Mouse (Mus musculus): ENCODE data around the gene Ythdc1. TPM values are rescaled to one million over a fixed set of nuclear protein-coding genes. Genes with fewer than 3 reads are reported as not detected.
A peak's percentile ranks its signal among the peaks of the same experiment; 100 is the strongest.

Ythdc1 gene
- polyA plus RNA-seq (2014; fragmentation: Nextera tagmentation; extraction: Ambion mirVana), result 53.3 and 57.5 TPM in 2 replicates

- H3K27ac ChIP-seq (replicated peaks; ENCODE audit: low read depth, low read length), result peak within 1 kb of the TSS; percentile 96
- DNase-seq (ENCODE audit: low spot score), result peak; percentile 95
- no peaks in the 10 kb centered on the region for H3K27me3 ChIP-seq (ENCODE audit: control insufficient read depth, insufficient read depth, low read length)
- peak within 1 kb of the TSS; percentile 98 for H3K9ac ChIP-seq (replicated peaks; ENCODE audit: low read length)
- H3K9me3 ChIP-seq (replicated peaks; ENCODE audit: control insufficient read depth, low read length), result no peaks in the 10 kb centered on the region
- peak within 1 kb of the TSS; percentile 90 for H3K4me3 ChIP-seq (ENCODE audit: low read depth, low read length)
- WGBS, result under 1% methylated on average over 99 of the region's 111 CpGs
- peak; percentile 99 for ATAC-seq (replicated peaks; ENCODE audit: insufficient number of reproducible peaks, low FRiP score, low TSS enrichment, low read depth)
- H3K4me2 ChIP-seq (ENCODE audit: low read depth, low read length), result peak within 1 kb of the TSS; percentile 50
- no peaks in the 10 kb centered on the region for H3K36me3 ChIP-seq (replicated peaks; ENCODE audit: control insufficient read depth, insufficient read depth, low read depth, low read length)
- H3K4me1 ChIP-seq (ENCODE audit: control insufficient read depth, insufficient read depth, low read length), result no peaks in the 10 kb centered on the region
These were observed at the start of gene Ythdc1 for GRCm38 (mm10) chr5:86803962-86804940. Gene Ythdc1, plus strand, starts transcription at chr5:86804221.

- no peaks in the 10 kb centered on the region for H3K27me3 ChIP-seq (ENCODE audit: control insufficient read depth, insufficient read depth, low read length)
- ATAC-seq (replicated peaks; ENCODE audit: insufficient number of reproducible peaks, low FRiP score, low TSS enrichment, low read depth) (no peak), DNase-seq (ENCODE audit: low spot score) (no peak)
- 60% methylated on average over 3 of the region's 3 CpGs for WGBS
- no peaks in the 10 kb centered on the region for H3K36me3 ChIP-seq (replicated peaks; ENCODE audit: control insufficient read depth, insufficient read depth, low read depth, low read length)
- no peaks in the 10 kb centered on the region for H3K4me1 ChIP-seq (ENCODE audit: control insufficient read depth, insufficient read depth, low read length)
- no peak overlapping the region for H3K4me3 ChIP-seq (ENCODE audit: low read depth, low read length)
- no peak overlapping the region for H3K27ac ChIP-seq (replicated peaks; ENCODE audit: low read depth, low read length)
- no peak overlapping the region for H3K9ac ChIP-seq (replicated peaks; ENCODE audit: low read length)
- no peaks in the 10 kb centered on the region for H3K9me3 ChIP-seq (replicated peaks; ENCODE audit: control insufficient read depth, low read length)
- no peak overlapping the region for H3K4me2 ChIP-seq (ENCODE audit: low read depth, low read length)
These were observed 34.9 kb upstream of the Ythdc1 start for GRCm38 (mm10) chr5:86769015-86769658.

GRCm38 (mm10) chr5:86771010-86771409, 33.0 kb upstream of the Ythdc1 start:
- no peak overlapping the region for H3K4me2 ChIP-seq (ENCODE audit: low read depth, low read length)
- H3K4me1 ChIP-seq (ENCODE audit: control insufficient read depth, insufficient read depth, low read length), result no peaks in the 10 kb centered on the region
- no peak overlapping the region for H3K9ac ChIP-seq (replicated peaks; ENCODE audit: low read length)
- H3K27me3 ChIP-seq (ENCODE audit: control insufficient read depth, insufficient read depth, low read length), result no peaks in the 10 kb centered on the region
- no peak overlapping the region for H3K4me3 ChIP-seq (ENCODE audit: low read depth, low read length)
- H3K27ac ChIP-seq (replicated peaks; ENCODE audit: low read depth, low read length), result no peak overlapping the region
- DNase-seq (ENCODE audit: low spot score), result no peak
- H3K36me3 ChIP-seq (replicated peaks; ENCODE audit: control insufficient read depth, insufficient read depth, low read depth, low read length), result no peaks in the 10 kb centered on the region
- H3K9me3 ChIP-seq (replicated peaks; ENCODE audit: control insufficient read depth, low read length), result no peaks in the 10 kb centered on the region
- no peak for ATAC-seq (replicated peaks; ENCODE audit: insufficient number of reproducible peaks, low FRiP score, low TSS enrichment, low read depth)

GRCm38 (mm10) chr5:86776941-86777340, 27.1 kb upstream of the Ythdc1 start:
- ATAC-seq (replicated peaks; ENCODE audit: insufficient number of reproducible peaks, low FRiP score, low TSS enrichment, low read depth) (no peak), DNase-seq (ENCODE audit: low spot score) (no peak)
- Histone ChIP-seq H3K4me2 (ENCODE audit: low read depth, low read length) (no peak overlapping the region), H3K27ac (replicated peaks; ENCODE audit: low read depth, low read length) (no peak overlapping the region), H3K4me3 (ENCODE audit: low read depth, low read length) (no peak overlapping the region), H3K36me3 (replicated peaks; ENCODE audit: control insufficient read depth, insufficient read depth, low read depth, low read length) (no peaks in the 10 kb centered on the region), H3K9ac (replicated peaks; ENCODE audit: low read length) (no peak overlapping the region), H3K27me3 (ENCODE audit: control insufficient read depth, insufficient read depth, low read length) (no peaks in the 10 kb centered on the region), H3K4me1 (ENCODE audit: control insufficient read depth, insufficient read depth, low read length) (no peaks in the 10 kb centered on the region), H3K9me3 (replicated peaks; ENCODE audit: control insufficient read depth, low read length) (no peaks in the 10 kb centered on the region)
- 88% methylated on average over 5 of the region's 5 CpGs for WGBS

- no peaks in the 10 kb centered on the region for H3K36me3 ChIP-seq (replicated peaks; ENCODE audit: control insufficient read depth, insufficient read depth, low read depth, low read length)
- H3K27ac ChIP-seq (replicated peaks; ENCODE audit: low read depth, low read length), result no peak overlapping the region
- H3K4me3 ChIP-seq (ENCODE audit: low read depth, low read length), result no peak overlapping the region
- no peaks in the 10 kb centered on the region for H3K4me1 ChIP-seq (ENCODE audit: control insufficient read depth, insufficient read depth, low read length)
- DNase-seq (ENCODE audit: low spot score), result no peak
- H3K27me3 ChIP-seq (ENCODE audit: control insufficient read depth, insufficient read depth, low read length), result no peaks in the 10 kb centered on the region
- no peak overlapping the region for H3K4me2 ChIP-seq (ENCODE audit: low read depth, low read length)
- ATAC-seq (replicated peaks; ENCODE audit: insufficient number of reproducible peaks, low FRiP score, low TSS enrichment, low read depth), result no peak
- no peak overlapping the region for H3K9ac ChIP-seq (replicated peaks; ENCODE audit: low read length)
- H3K9me3 ChIP-seq (replicated peaks; ENCODE audit: control insufficient read depth, low read length), result no peaks in the 10 kb centered on the region
- 90% methylated on average over 1 of the region's 1 CpGs for WGBS
These were observed 25.6 kb upstream of the Ythdc1 start for GRCm38 (mm10) chr5:86778471-86778870.

- ATAC-seq (replicated peaks; ENCODE audit: insufficient number of reproducible peaks, low FRiP score, low TSS enrichment, low read depth) (no peak), DNase-seq (ENCODE audit: low spot score) (peak; percentile 38)
- H3K4me1 ChIP-seq (ENCODE audit: control insufficient read depth, insufficient read depth, low read length), result no peaks in the 10 kb centered on the region
These were observed 21.0 kb upstream of the Ythdc1 start for GRCm38 (mm10) chr5:86783059-86783458.

GRCm38 (mm10) chr5:86784205-86784604, 19.8 kb upstream of the Ythdc1 start:
- DNase-seq (ENCODE audit: low spot score) (no peak), ATAC-seq (replicated peaks; ENCODE audit: insufficient number of reproducible peaks, low FRiP score, low TSS enrichment, low read depth) (no peak)
- WGBS, result 67% methylated on average over 1 of the region's 1 CpGs
- Histone ChIP-seq H3K4me3 (ENCODE audit: low read depth, low read length) (no peak overlapping the region), H3K9me3 (replicated peaks; ENCODE audit: control insufficient read depth, low read length) (no peaks in the 10 kb centered on the region), H3K27me3 (ENCODE audit: control insufficient read depth, insufficient read depth, low read length) (no peaks in the 10 kb centered on the region), H3K9ac (replicated peaks; ENCODE audit: low read length) (no peak overlapping the region), H3K36me3 (replicated peaks; ENCODE audit: control insufficient read depth, insufficient read depth, low read depth, low read length) (no peaks in the 10 kb centered on the region), H3K4me1 (ENCODE audit: control insufficient read depth, insufficient read depth, low read length) (no peaks in the 10 kb centered on the region), H3K4me2 (ENCODE audit: low read depth, low read length) (no peak overlapping the region), H3K27ac (replicated peaks; ENCODE audit: low read depth, low read length) (no peak overlapping the region)

More at GRCm38 (mm10) chr5:86783059-86783458, 21.0 kb upstream of the Ythdc1 start:
- WGBS, result 58% methylated on average over 8 of the region's 8 CpGs
- H3K27me3 ChIP-seq (ENCODE audit: control insufficient read depth, insufficient read depth, low read length), result no peaks in the 10 kb centered on the region
- H3K27ac ChIP-seq (replicated peaks; ENCODE audit: low read depth, low read length), result no peak overlapping the region
- H3K36me3 ChIP-seq (replicated peaks; ENCODE audit: control insufficient read depth, insufficient read depth, low read depth, low read length), result no peaks in the 10 kb centered on the region
- no peak overlapping the region for H3K4me2 ChIP-seq (ENCODE audit: low read depth, low read length)
- no peaks in the 10 kb centered on the region for H3K9me3 ChIP-seq (replicated peaks; ENCODE audit: control insufficient read depth, low read length)
- no peak overlapping the region for H3K4me3 ChIP-seq (ENCODE audit: low read depth, low read length)
- H3K9ac ChIP-seq (replicated peaks; ENCODE audit: low read length), result no peak overlapping the region

GRCm38 (mm10) chr5:86786798-86787197, 17.2 kb upstream of the Ythdc1 start:
- WGBS, result 56% methylated on average over 1 of the region's 1 CpGs
- Histone ChIP-seq H3K4me1 (ENCODE audit: control insufficient read depth, insufficient read depth, low read length) (no peaks in the 10 kb centered on the region), H3K9me3 (replicated peaks; ENCODE audit: control insufficient read depth, low read length) (no peaks in the 10 kb centered on the region), H3K27ac (replicated peaks; ENCODE audit: low read depth, low read length) (no peak overlapping the region), H3K36me3 (replicated peaks; ENCODE audit: control insufficient read depth, insufficient read depth, low read depth, low read length) (no peaks in the 10 kb centered on the region), H3K9ac (replicated peaks; ENCODE audit: low read length) (no peak overlapping the region), H3K4me3 (ENCODE audit: low read depth, low read length) (no peak overlapping the region), H3K27me3 (ENCODE audit: control insufficient read depth, insufficient read depth, low read length) (no peaks in the 10 kb centered on the region), H3K4me2 (ENCODE audit: low read depth, low read length) (no peak overlapping the region)
- no peak for ATAC-seq (replicated peaks; ENCODE audit: insufficient number of reproducible peaks, low FRiP score, low TSS enrichment, low read depth)
- no peak for DNase-seq (ENCODE audit: low spot score)

Measured in embryonic facial prominence, embryonic 11.5 days (tissue).